Mouse (Mus musculus) CD4-positive, CD25-positive, alpha-beta regulatory T cell, adult 2 months (primary cell): ENCODE measurements around the gene Kpna1.
"Not testable (repeated sequence)": the region's sequence is repeated elsewhere in the genome, so short reads cannot be mapped to it uniquely, and the experiment has no call there.

ENCODE experiments used
- DNase-seq: peaks from one replicate; pipeline ENCODE4 v3.0.0-alpha.2; 2012; ENCODE audit warnings: low read depth, low spot score

Gene Kpna1

GRCm38 (mm10) chr16:35992391-35992790 lies 13.8 kb downstream of the Kpna1 start:
- no peak for DNase-seq

- DNase-seq, result no peak
These were observed 14.8 kb downstream of the Kpna1 start for GRCm38 (mm10) chr16:35993316-35993715.

GRCm38 (mm10) chr16:35998852-35999251 lies 20.3 kb downstream of the Kpna1 start:
- DNase-seq, result not testable (repeated sequence)

GRCm38 (mm10) chr16:36008396-36008795 lies 29.8 kb downstream of the Kpna1 start:
- DNase-seq, result peak; percentile 6

GRCm38 (mm10) chr16:36016335-36016734 lies 37.8 kb downstream of the Kpna1 start:
- DNase-seq, result no peak

GRCm38 (mm10) chr16:36028120-36028519 lies 49.6 kb downstream of the Kpna1 start:
- DNase-seq, result not testable (repeated sequence)

GRCm38 (mm10) chr16:36040640-36041624 lies 62.4 kb downstream of the Kpna1 start, which contains the start of gene Wdr5b:
TSS of gene Wdr5b (plus strand) at chr16:36041190.
- DNase-seq, result peak; percentile 97

- DNase-seq, result no peak
These were observed 63.1 kb downstream of the Kpna1 start for GRCm38 (mm10) chr16:36041625-36042020.

- DNase-seq, result no peak
These were observed 64.5 kb downstream of the Kpna1 start for GRCm38 (mm10) chr16:36043073-36043472.

- no peak for DNase-seq
These were observed 65.4 kb downstream of the Kpna1 start for GRCm38 (mm10) chr16:36043964-36044363.

GRCm38 (mm10) chr16:36047538-36047937 lies 69.0 kb downstream of the Kpna1 start:
- no peak for DNase-seq

GRCm38 (mm10) chr16:36051491-36051890 lies 72.9 kb downstream of the Kpna1 start:
- no peak for DNase-seq

GRCm38 (mm10) chr16:36053524-36054275 lies 75.2 kb downstream of the Kpna1 start:
- DNase-seq, result no peak

- DNase-seq, result no peak
These were observed 76.4 kb downstream of the Kpna1 start for GRCm38 (mm10) chr16:36054920-36055319.

- DNase-seq, result no peak
These were observed 77.9 kb downstream of the Kpna1 start for GRCm38 (mm10) chr16:36056416-36056815.

- no peak for DNase-seq
These were observed 79.5 kb downstream of the Kpna1 start for GRCm38 (mm10) chr16:36057933-36058475.

- DNase-seq, result not testable (repeated sequence)
These were observed 84.0 kb downstream of the Kpna1 start for GRCm38 (mm10) chr16:36062534-36062933.

- DNase-seq, result no peak
These were observed 84.8 kb downstream of the Kpna1 start for GRCm38 (mm10) chr16:36063315-36063714.

GRCm38 (mm10) chr16:36064904-36065303 lies 86.4 kb downstream of the Kpna1 start:
- DNase-seq, result no peak

- no peak for DNase-seq
These were observed 89.1 kb downstream of the Kpna1 start for GRCm38 (mm10) chr16:36067694-36068093.

- DNase-seq, result no peak
These were observed 89.8 kb downstream of the Kpna1 start for GRCm38 (mm10) chr16:36068356-36068755.
